Mouse (Mus musculus) forebrain, postnatal 0 days (tissue): ENCODE results near the gene Ocel1. TPM values are rescaled to one million over a fixed set of nuclear protein-coding genes. Genes with fewer than 3 reads are reported as not detected.
A peak's percentile ranks its signal among the peaks of the same experiment; 100 is the strongest.

ENCODE experiments used
- ATAC-seq: fragments of 200-750 bp; cut with Nextera tagmentation; 2 replicates; pipeline ENCODE4 v1.8.0; 2017; ENCODE audit warnings: mild to moderate bottlenecking, moderate library complexity
- DNase-seq: peaks from one replicate; pipeline ENCODE4 v3.0.0-alpha.2; 2015
- H3K27ac ChIP-seq: fragments of 300-500 bp; sonication (generic); 2 replicates; pipeline ENCODE4 v1.5.1; 2014; ENCODE audit warnings: low read depth, mild to moderate bottlenecking, antibody characterized with exemption, low read length, moderate library complexity, mixed read lengths
- H3K27me3 ChIP-seq: fragments of 300-500 bp; sonication (generic); 2 replicates; pipeline ENCODE4 v1.6.1; 2014; ENCODE audit warnings: mild to moderate bottlenecking, low read length, mixed read lengths; ENCODE audit not compliant: insufficient read depth
- H3K36me3 ChIP-seq: fragments of 300-500 bp; sonication (generic); 2 replicates; pipeline ENCODE4 v1.6.1; 2014; ENCODE audit warnings: mild to moderate bottlenecking, moderate library complexity; ENCODE audit not compliant: insufficient read depth
- H3K4me1 ChIP-seq: fragments of 300-500 bp; sonication (generic); 2 replicates; pipeline ENCODE4 v1.6.1; 2014; ENCODE audit warnings: antibody characterized with exemption; ENCODE audit not compliant: insufficient read depth
- H3K4me2 ChIP-seq: fragments of 300-500 bp; sonication (generic); 2 replicates; pipeline ENCODE4 v1.6.1; 2014; ENCODE audit warnings: low read depth, mild to moderate bottlenecking, moderate library complexity
- H3K4me3 ChIP-seq: fragments of 300-500 bp; sonication (generic); 2 replicates; pipeline ENCODE4 v1.5.1; 2014; ENCODE audit warnings: low read depth, low read length, mixed read lengths
- H3K9ac ChIP-seq: fragments of 300-500 bp; sonication (generic); 2 replicates; pipeline ENCODE4 v1.6.1; 2014; ENCODE audit warnings: mild to moderate bottlenecking
- H3K9me3 ChIP-seq: fragments of 300-500 bp; sonication (generic); 2 replicates; pipeline ENCODE4 v1.6.1; 2016; ENCODE audit warnings: low read length
- CTCF ChIP-seq: sonication (generic); IDR thresholded peaks from 2 replicates; pipeline ENCODE4 v1.5.1; 2016; ENCODE audit warnings: antibody characterized with exemption, control low read depth, low read depth
- WGBS: fragments of 180-500 bp; shearing (Covaris S2); extraction: QIAGEN DNeasy Blood & Tissue Kit; methylation state at CpG from one replicate; pipeline ENCODE4 v1.1.7; 2014; 5-methylcytosine and 5-hydroxymethylcytosine counted together
- polyA plus RNA-seq: library from polyadenylated mRNA; unstranded; fragments of >200 nt; fragmentation: Nextera tagmentation; extraction: Ambion mirVana; gene quantifications from 2 replicates; pipeline ENCODE4 v1.2.1, GENCODE M21; 2015
- total RNA-seq: library from RNA; depleted of rRNA; stranded (reverse); fragments of >200 nt; gene quantifications from 2 replicates; pipeline ENCODE4 v1.2.3, GENCODE M21; 2014

The Ocel1 gene
- total and polyA plus RNA-seq, 2 experiments from 2014 or later = 6.6 to 14.3 TPM

- no peak for ATAC-seq
- Histone ChIP-seq H3K27me3 (no peaks in the 10 kb centered on the region), H3K4me3 (peak overlapping the region; percentile 76; the same call in 1 of the 2 replicates), H3K36me3 (no peaks in the 10 kb centered on the region), H3K9ac (0 out of 2 replicates have a peak overlapping the region, but pooled peaks have one; percentile 78), H3K9me3 (no peaks in the 10 kb centered on the region), H3K4me2 (peak overlapping the region; percentile 98), H3K27ac (no peak overlapping the region), H3K4me1 (peaks cover 14% of the 10 kb centered on the region)
- no peak for DNase-seq
- 63% methylated on average over 3 of the region's 3 CpGs for WGBS
- no peak for TF ChIP-seq CTCF
Observed at GRCm38 (mm10) chr8:71379512-71380075, 8.5 kb downstream of the Ocel1 start.

- TF ChIP-seq CTCF = no peak
- no peaks in the 10 kb centered on the region for H3K36me3 ChIP-seq
- peak overlapping the region; percentile 78 for H3K9ac ChIP-seq
- peaks cover 14% of the 10 kb centered on the region for H3K4me1 ChIP-seq
- peak overlapping the region; percentile 76 for H3K4me3 ChIP-seq
- 4% methylated on average over 67 of the region's 72 CpGs for WGBS
- no peaks in the 10 kb centered on the region for H3K9me3 ChIP-seq
- ATAC-seq (no peak), DNase-seq (peak; percentile 10)
- H3K4me2 ChIP-seq = peak overlapping the region; percentile 98
- H3K27ac ChIP-seq = no peak overlapping the region
- no peaks in the 10 kb centered on the region for H3K27me3 ChIP-seq
Observed at GRCm38 (mm10) chr8:71380178-71381171, 9.4 kb downstream of the Ocel1 start.

DNA sequence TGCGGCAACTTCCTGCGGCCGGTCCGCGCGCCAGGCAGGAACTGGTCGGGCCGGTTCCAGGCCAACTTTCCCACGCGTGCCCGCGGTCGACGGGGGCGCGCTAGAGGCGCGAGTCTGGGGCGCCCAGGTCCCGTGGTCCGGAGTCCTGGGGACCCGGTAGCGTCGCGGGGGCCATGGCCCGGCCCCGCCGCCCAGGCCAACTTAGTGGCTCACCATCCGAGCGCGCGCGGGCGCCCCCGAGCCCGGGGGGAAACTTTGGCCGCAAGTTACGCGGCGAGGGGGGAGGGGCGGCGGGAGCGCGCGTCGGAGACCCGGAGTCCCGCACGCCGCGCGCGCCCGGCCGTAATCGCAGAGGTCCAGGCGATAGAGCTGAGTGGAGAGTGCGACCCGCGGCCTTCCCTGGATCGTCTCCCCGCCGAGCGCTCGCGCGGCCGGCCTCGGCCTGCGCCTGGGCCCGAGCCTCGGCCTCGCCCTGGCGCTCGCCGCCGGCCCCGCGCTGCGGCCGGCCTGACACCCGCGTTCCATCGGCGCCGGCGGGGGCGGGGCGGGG lies 10.4 kb downstream of the Ocel1 start, which contains the start of gene Nr2f6:
TSS of gene Nr2f6 (minus strand) at position 540 of the 550 bp plus-strand sequence.
- Histone ChIP-seq H3K9me3 (no peaks in the 10 kb centered on the region), H3K4me3 (peak within 1 kb of the TSS; percentile 76), H3K9ac (peak within 1 kb of the TSS; percentile 78), H3K4me1 (peaks cover 7% of the 10 kb centered on the region), H3K4me2 (peak within 1 kb of the TSS; percentile 98), H3K27me3 (no peaks in the 10 kb centered on the region), H3K36me3 (no peaks in the 10 kb centered on the region), H3K27ac (peak within 1 kb of the TSS; percentile 69)
- peak; percentile 70 for DNase-seq
- 2% methylated on average over 77 of the region's 89 CpGs for WGBS
- ATAC-seq = peak; percentile 8
- TF ChIP-seq CTCF = no peak

DNA sequence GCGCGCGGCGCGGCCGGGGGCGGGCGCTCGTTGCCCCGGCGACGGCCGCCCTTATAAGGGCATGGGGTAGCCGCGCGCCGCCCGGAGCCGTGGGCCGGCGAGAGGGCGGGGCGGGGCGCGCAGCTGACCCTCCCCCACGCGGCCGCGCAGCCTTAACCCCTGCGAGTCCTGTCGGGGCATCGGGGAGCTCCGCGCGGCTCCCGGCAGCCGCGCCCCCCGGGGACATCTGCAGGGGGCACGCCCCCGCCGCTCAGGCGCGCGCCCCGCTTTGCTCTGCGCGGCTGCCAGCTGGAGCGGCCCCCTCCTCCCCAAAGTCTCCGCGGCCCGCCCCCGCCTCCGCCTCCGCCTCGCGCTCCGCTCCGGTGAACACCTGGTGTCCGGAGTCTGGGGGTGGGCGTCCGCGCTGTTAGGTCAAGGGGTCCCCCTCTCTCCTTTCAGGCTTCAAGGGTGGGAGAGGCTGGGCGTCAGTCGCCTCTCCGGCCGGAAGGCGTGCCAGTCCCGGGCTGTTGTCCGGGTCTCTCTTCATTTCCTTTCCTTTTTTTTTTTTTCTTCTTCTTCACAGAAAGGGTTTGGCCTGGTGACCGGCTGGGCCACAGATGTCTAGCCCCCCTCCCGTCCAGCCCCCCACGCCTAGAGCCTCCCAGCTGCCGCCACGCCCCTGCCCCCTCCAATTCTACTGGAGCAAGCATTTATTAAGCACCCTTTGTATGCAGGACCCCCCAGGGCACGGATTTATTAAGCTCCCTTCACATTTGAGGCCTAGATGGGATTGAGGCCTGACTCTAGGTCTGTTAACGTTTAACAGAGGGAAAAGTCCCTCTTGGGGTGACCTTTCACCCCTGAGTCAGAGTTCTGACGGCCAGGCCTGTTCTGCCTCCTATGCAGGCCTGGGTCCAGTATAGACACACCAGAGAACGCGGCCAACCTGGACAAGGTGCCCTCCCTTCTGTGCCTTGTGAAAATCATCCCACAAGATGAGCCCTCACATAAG lies 11.2 kb downstream of the Ocel1 start:
- Histone ChIP-seq H3K9ac (peak overlapping the region; percentile 78), H3K9me3 (no peaks in the 10 kb centered on the region), H3K4me3 (peak overlapping the region; percentile 76), H3K4me1 (peaks cover 4% of the 10 kb centered on the region; the same call in 1 of the 2 replicates), H3K4me2 (peak overlapping the region; percentile 98), H3K36me3 (no peaks in the 10 kb centered on the region), H3K27ac (peak overlapping the region; percentile 69), H3K27me3 (no peaks in the 10 kb centered on the region)
- 4% methylated on average over 34 of the region's 80 CpGs for WGBS
- DNase-seq (peak; percentile 74), ATAC-seq (peak; percentile 82)
- no peak for TF ChIP-seq CTCF

DNA sequence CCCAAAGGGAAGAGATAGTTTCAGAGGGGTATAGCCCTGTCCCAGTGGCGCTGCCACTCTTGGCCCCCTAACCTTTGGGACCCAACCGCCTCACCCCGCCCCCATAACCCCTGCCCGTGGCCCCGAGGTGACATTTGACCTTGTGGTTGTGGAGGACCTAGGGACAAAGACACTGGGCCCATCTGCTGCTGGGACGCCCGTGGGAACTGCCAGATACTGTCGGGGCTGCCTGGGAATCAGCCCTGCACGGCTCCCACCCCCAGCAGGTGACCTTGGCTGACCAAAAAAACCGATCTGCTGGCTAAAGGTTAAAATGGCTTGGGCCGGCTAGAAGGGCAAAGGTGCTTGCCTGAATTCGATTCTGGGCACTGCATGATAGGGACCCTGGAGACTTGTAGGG lies 12.3 kb downstream of the Ocel1 start:
- no peak for ATAC-seq
- WGBS = 28% methylated on average over 12 of the region's 12 CpGs
- 0 out of 2 replicates have a peak overlapping the region, but pooled peaks have one; percentile 4 for H3K27ac ChIP-seq
- no peaks in the 10 kb centered on the region for H3K27me3 ChIP-seq
- no peak overlapping the region for H3K9ac ChIP-seq
- H3K9me3 ChIP-seq = no peaks in the 10 kb centered on the region
- no peaks in the 10 kb centered on the region for H3K36me3 ChIP-seq
- no peak overlapping the region for H3K4me3 ChIP-seq
- TF ChIP-seq CTCF = no peak
- peaks cover 4% of the 10 kb centered on the region; the same call in 1 of the 2 replicates for H3K4me1 ChIP-seq
- DNase-seq = no peak
- no peak overlapping the region for H3K4me2 ChIP-seq

DNA sequence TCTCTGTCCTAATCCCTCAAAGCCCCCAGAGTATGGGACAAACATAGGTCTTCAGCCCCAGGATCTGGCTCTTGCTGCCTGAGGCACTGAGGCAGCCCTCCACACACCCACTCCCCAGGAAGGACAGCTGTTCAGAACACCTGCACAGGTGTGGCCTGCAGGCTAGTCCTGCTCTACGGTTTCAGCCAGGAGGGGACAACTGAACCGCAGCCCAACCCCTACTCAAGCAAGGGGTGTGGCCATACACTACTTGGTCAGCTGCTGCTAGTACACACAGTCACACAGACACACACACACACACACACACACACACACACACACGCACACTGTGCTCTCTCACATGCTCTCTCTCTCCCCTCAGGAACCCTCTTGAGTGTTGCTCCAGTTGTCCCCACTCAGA lies 12.8 kb downstream of the Ocel1 start:
- H3K4me3 ChIP-seq = no peak overlapping the region
- peaks cover 4% of the 10 kb centered on the region; the same call in 1 of the 2 replicates for H3K4me1 ChIP-seq
- DNase-seq (no peak), ATAC-seq (no peak)
- no peak overlapping the region for H3K9ac ChIP-seq
- H3K27me3 ChIP-seq = no peaks in the 10 kb centered on the region
- no peak overlapping the region for H3K27ac ChIP-seq
- 64% methylated on average over 3 of the region's 3 CpGs for WGBS
- no peak for TF ChIP-seq CTCF
- H3K4me2 ChIP-seq = no peak overlapping the region
- no peaks in the 10 kb centered on the region for H3K36me3 ChIP-seq
- H3K9me3 ChIP-seq = no peaks in the 10 kb centered on the region
